Mouse (Mus musculus): ENCODE data around the gene E130311K13Rik. TPM values are rescaled to one million over a fixed set of nuclear protein-coding genes. Genes with fewer than 3 reads are reported as not detected.

The E130311K13Rik gene
- polyA plus RNA-seq, 1 experiment from 2014 or later: 5.7 TPM

- Histone ChIP-seq H3K36me3 (ENCODE audit: insufficient read depth) (no peaks in the 10 kb centered on the region), H3K4me1 (ENCODE audit: insufficient read depth) (no peaks in the 10 kb centered on the region), H3K4me2 (peak overlapping the region; percentile 43), H3K27ac (ENCODE audit: low read depth) (no peak overlapping the region; the same call in 1 of the 2 replicates), H3K4me3 (ENCODE audit: low read depth, low read length) (no peak overlapping the region), H3K9ac (no peak overlapping the region), H3K9me3 (ENCODE audit: low read depth, low read length) (no peaks in the 10 kb centered on the region), H3K27me3 (ENCODE audit: insufficient read depth, low read length) (no peaks in the 10 kb centered on the region)
- TF ChIP-seq CTCF (IDR thresholded peaks at IDR 0.05; ENCODE audit: low read depth): no peak
- ATAC-seq (ENCODE audit: insufficient read depth): peak; percentile 64; the same call in 1 of the 2 replicates
- peak; percentile 65 for DNase-seq
- 38% methylated on average over 7 of the region's 7 CpGs for WGBS
Observed at GRCm38 (mm10) chr3:63893677-63894076, 35.6 kb downstream of the E130311K13Rik start.

- ATAC-seq (ENCODE audit: insufficient read depth) (no peak), DNase-seq (no peak)
- Histone ChIP-seq H3K4me2 (no peak overlapping the region), H3K9me3 (ENCODE audit: low read depth, low read length) (no peaks in the 10 kb centered on the region), H3K36me3 (ENCODE audit: insufficient read depth) (no peaks in the 10 kb centered on the region), H3K4me3 (ENCODE audit: low read depth, low read length) (no peak overlapping the region), H3K27ac (ENCODE audit: low read depth) (no peak overlapping the region), H3K9ac (no peak overlapping the region), H3K4me1 (ENCODE audit: insufficient read depth) (no peaks in the 10 kb centered on the region), H3K27me3 (ENCODE audit: insufficient read depth, low read length) (no peaks in the 10 kb centered on the region)
- TF ChIP-seq CTCF (IDR thresholded peaks at IDR 0.05; ENCODE audit: low read depth): no peak
- WGBS: 42% methylated on average over 3 of the region's 3 CpGs
Observed at GRCm38 (mm10) chr3:63892154-63892553, 37.1 kb downstream of the E130311K13Rik start.

- H3K36me3 ChIP-seq (ENCODE audit: insufficient read depth): no peaks in the 10 kb centered on the region
- no peaks in the 10 kb centered on the region for H3K27me3 ChIP-seq (ENCODE audit: insufficient read depth, low read length)
- H3K4me3 ChIP-seq (ENCODE audit: low read depth, low read length): no peak overlapping the region
- no peak overlapping the region for H3K9ac ChIP-seq
- DNase-seq: no peak
- H3K27ac ChIP-seq (ENCODE audit: low read depth): no peak overlapping the region
- no peak overlapping the region for H3K4me2 ChIP-seq
- H3K9me3 ChIP-seq (ENCODE audit: low read depth, low read length): no peaks in the 10 kb centered on the region
- ATAC-seq (ENCODE audit: insufficient read depth): no peak
- no peaks in the 10 kb centered on the region for H3K4me1 ChIP-seq (ENCODE audit: insufficient read depth)
- WGBS: 85% methylated on average over 2 of the region's 2 CpGs
- no peak for TF ChIP-seq CTCF (IDR thresholded peaks at IDR 0.05; ENCODE audit: low read depth)
Observed at GRCm38 (mm10) chr3:63881065-63881464, 48.2 kb downstream of the E130311K13Rik start.

GRCm38 (mm10) chr3:63878995-63879666, 50.1 kb downstream of the E130311K13Rik start:
- ATAC-seq (ENCODE audit: insufficient read depth): no peak
- H3K9ac ChIP-seq: no peak overlapping the region
- H3K4me1 ChIP-seq (ENCODE audit: insufficient read depth): no peaks in the 10 kb centered on the region
- no peak for DNase-seq
- no peaks in the 10 kb centered on the region for H3K27me3 ChIP-seq (ENCODE audit: insufficient read depth, low read length)
- H3K27ac ChIP-seq (ENCODE audit: low read depth): no peak overlapping the region
- 45% methylated on average over 4 of the region's 4 CpGs for WGBS
- H3K4me2 ChIP-seq: no peak overlapping the region
- no peaks in the 10 kb centered on the region for H3K36me3 ChIP-seq (ENCODE audit: insufficient read depth)
- H3K4me3 ChIP-seq (ENCODE audit: low read depth, low read length): no peak overlapping the region
- no peak for TF ChIP-seq CTCF (IDR thresholded peaks at IDR 0.05; ENCODE audit: low read depth)
- no peaks in the 10 kb centered on the region for H3K9me3 ChIP-seq (ENCODE audit: low read depth, low read length)

GRCm38 (mm10) chr3:63872818-63873217, 56.5 kb downstream of the E130311K13Rik start:
- no peak for DNase-seq
- Histone ChIP-seq H3K27ac (ENCODE audit: low read depth) (no peak overlapping the region), H3K9ac (no peak overlapping the region), H3K4me3 (ENCODE audit: low read depth, low read length) (no peak overlapping the region), H3K27me3 (ENCODE audit: insufficient read depth, low read length) (no peaks in the 10 kb centered on the region), H3K9me3 (ENCODE audit: low read depth, low read length) (no peaks in the 10 kb centered on the region), H3K36me3 (ENCODE audit: insufficient read depth) (no peaks in the 10 kb centered on the region), H3K4me2 (no peak overlapping the region), H3K4me1 (ENCODE audit: insufficient read depth) (no peaks in the 10 kb centered on the region)
- no peak for TF ChIP-seq CTCF (IDR thresholded peaks at IDR 0.05; ENCODE audit: low read depth)
- no peak for ATAC-seq (ENCODE audit: insufficient read depth)
- WGBS: 14% methylated on average over 1 of the region's 1 CpGs

- 21% methylated on average over 2 of the region's 2 CpGs for WGBS
- peak; percentile 87 for ATAC-seq (ENCODE audit: insufficient read depth)
- peak; percentile 56 for DNase-seq
Observed at GRCm38 (mm10) chr3:63871249-63871648, 58.0 kb downstream of the E130311K13Rik start.

GRCm38 (mm10) chr3:63868285-63868684, 61.0 kb downstream of the E130311K13Rik start:
- no peaks in the 10 kb centered on the region for H3K36me3 ChIP-seq (ENCODE audit: insufficient read depth)
- H3K4me3 ChIP-seq (ENCODE audit: low read depth, low read length): no peak overlapping the region
- ATAC-seq (ENCODE audit: insufficient read depth): no peak
- H3K9me3 ChIP-seq (ENCODE audit: low read depth, low read length): no peaks in the 10 kb centered on the region
- no peaks in the 10 kb centered on the region for H3K27me3 ChIP-seq (ENCODE audit: insufficient read depth, low read length)
- no peak overlapping the region for H3K9ac ChIP-seq
- no peak overlapping the region for H3K27ac ChIP-seq (ENCODE audit: low read depth)
- H3K4me2 ChIP-seq: no peak overlapping the region
- H3K4me1 ChIP-seq (ENCODE audit: insufficient read depth): no peaks in the 10 kb centered on the region
- peak; percentile 45; the same call in 1 of the 2 replicates for TF ChIP-seq CTCF (IDR thresholded peaks at IDR 0.05; ENCODE audit: low read depth)
- DNase-seq: peak; percentile 82
- 32% methylated on average over 1 of the region's 1 CpGs for WGBS

More at GRCm38 (mm10) chr3:63871249-63871648, 58.0 kb downstream of the E130311K13Rik start:
- no peaks in the 10 kb centered on the region for H3K4me1 ChIP-seq (ENCODE audit: insufficient read depth)
- no peak overlapping the region for H3K4me3 ChIP-seq (ENCODE audit: low read depth, low read length)
- no peak overlapping the region for H3K9ac ChIP-seq
- no peak for TF ChIP-seq CTCF (IDR thresholded peaks at IDR 0.05; ENCODE audit: low read depth)
- H3K27me3 ChIP-seq (ENCODE audit: insufficient read depth, low read length): no peaks in the 10 kb centered on the region
- no peaks in the 10 kb centered on the region for H3K9me3 ChIP-seq (ENCODE audit: low read depth, low read length)
- H3K27ac ChIP-seq (ENCODE audit: low read depth): peak overlapping the region; percentile 80; the same call in 1 of the 2 replicates
- H3K4me2 ChIP-seq: no peak overlapping the region
- no peaks in the 10 kb centered on the region for H3K36me3 ChIP-seq (ENCODE audit: insufficient read depth)

All from lung, embryonic 14.5 days (tissue).